Mouse (Mus musculus) bone marrow, adult 2 months (tissue): ENCODE results near the gene Smarcd3. TPM values are rescaled to one million over a fixed set of nuclear protein-coding genes. Genes with fewer than 3 reads are reported as not detected.

ENCODE experiments used
- H3K27ac ChIP-seq: fragments of 200-500 bp; 2 replicates; pipeline ENCODE4 v1.5.1; 2012; ENCODE audit warnings: low read depth, mild to moderate bottlenecking, control low read depth, inconsistent platforms, low read length; ENCODE audit not compliant: control insufficient read depth, poor library complexity, insufficient read depth
- H3K4me1 ChIP-seq: fragments of 200-500 bp; 2 replicates; pipeline ENCODE4 v1.6.1; 2011; ENCODE audit warnings: low read length; ENCODE audit not compliant: control insufficient read depth, insufficient read depth
- H3K4me3 ChIP-seq: fragments of 200-500 bp; replicated peaks from 2 replicates; pipeline ENCODE3; 2011; ENCODE audit warnings: mild to moderate bottlenecking, low read depth, low read length, control low read depth; ENCODE audit not compliant: control insufficient read depth
- CTCF ChIP-seq: fragments of 200-500 bp; IDR thresholded peaks from 2 replicates; pipeline ENCODE4 v1.5.1; 2011; ENCODE audit warnings: low read length, control low read depth; ENCODE audit not compliant: control insufficient read depth, insufficient read depth
- POLR2A ChIP-seq: fragments of 200-500 bp; IDR thresholded peaks from 2 replicates; pipeline ENCODE4 v1.6.1; 2011; ENCODE audit warnings: low read depth, mild to moderate bottlenecking, control low read depth, low read length, borderline replicate concordance; ENCODE audit not compliant: control insufficient read depth
- WGBS: fragments of 180-500 bp; shearing (Covaris S2); methylation state at CpG from one replicate; pipeline ENCODE4 v1.1.7; 2018; 5-methylcytosine and 5-hydroxymethylcytosine counted together
- polyA plus RNA-seq: library from polyadenylated mRNA; stranded (reverse); fragments of >200 nt; gene quantifications from 2 replicates; pipeline ENCODE4 v1.2.4, GENCODE M21; 2011; ENCODE audit warnings: low replicate concordance; ENCODE audit not compliant: missing spikeins, insufficient read depth, insufficient read length

Gene Smarcd3
- polyA plus RNA-seq, 1 experiment = 6.1 TPM

DNA sequence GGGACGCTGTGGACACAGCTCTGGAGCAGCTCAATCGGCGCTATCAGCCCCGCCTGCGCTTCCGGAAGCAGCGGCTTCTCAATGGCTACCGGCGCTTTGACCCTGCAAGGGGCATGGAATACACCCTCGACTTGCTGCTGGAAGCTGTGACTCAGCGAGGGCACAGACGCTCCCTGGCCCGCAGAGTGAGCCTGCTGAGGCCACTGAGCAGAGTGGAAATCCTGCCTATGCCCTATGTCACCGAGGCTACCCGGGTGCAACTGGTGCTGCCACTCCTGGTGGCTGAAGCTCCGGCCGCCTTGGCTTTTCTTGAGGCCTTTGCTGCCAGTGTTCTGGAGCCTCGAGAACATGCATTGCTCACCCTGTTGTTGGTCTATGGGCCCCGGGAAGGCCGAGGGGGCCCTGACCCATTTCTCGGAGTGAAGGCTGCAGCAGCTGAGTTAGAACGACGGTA lies 32.9 kb downstream of the Smarcd3 start:
- TF ChIP-seq CTCF = no peak
- TF ChIP-seq POLR2A = no peak
- 21% methylated on average over 23 of the region's 23 CpGs for WGBS
- H3K4me3 ChIP-seq = peak overlapping the region; percentile 62
- H3K4me1 ChIP-seq = peaks cover 10% of the 10 kb centered on the region
- peak overlapping the region; percentile 71 for H3K27ac ChIP-seq

DNA sequence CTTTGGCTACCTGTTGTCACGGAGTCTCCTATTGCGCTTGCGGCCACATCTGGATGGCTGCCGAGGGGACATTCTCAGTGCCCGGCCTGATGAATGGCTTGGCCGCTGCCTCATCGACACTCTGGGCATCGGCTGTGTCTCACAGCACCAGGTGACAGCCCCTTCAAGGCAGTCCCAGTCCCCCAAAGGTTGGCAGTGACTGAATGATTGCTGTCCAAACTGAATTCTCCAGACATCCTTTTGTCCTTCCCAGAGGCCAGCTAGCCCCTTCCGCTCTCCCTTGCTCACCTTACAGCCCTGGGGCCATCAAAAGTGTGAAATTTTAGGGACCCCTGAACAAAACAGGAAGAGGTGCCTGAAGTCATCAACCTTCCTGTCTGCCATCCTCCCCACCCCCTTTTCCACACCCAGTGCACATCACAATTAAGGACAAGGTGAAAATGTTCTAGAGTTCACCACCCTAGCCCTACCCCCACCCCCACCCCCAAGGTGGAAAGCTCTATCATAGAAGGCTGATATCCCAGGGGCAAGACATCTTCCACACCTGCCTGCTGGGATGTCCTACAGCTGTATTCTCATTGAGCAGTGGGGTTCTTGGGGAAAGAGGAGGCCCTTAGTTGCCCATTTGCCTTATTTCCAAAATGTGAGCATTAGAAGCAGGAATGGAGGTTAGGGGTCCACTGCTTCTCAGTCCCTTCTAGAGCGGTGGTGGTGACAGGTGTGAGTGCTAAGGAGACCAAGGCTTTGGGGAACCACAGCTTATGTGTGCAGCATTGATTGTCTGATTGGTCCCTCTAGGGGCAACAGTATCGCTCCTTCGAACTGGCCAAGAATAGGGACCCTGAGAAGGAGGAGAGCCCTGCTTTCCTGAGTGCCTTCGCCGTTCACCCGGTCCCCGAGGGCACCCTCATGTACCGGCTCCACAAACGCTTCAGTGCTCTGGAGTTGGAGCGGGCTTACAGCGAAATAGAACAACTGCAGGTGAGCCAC lies 34.4 kb downstream of the Smarcd3 start:
- TF ChIP-seq CTCF = no peak
- TF ChIP-seq POLR2A = no peak
- H3K4me3 ChIP-seq = no peak overlapping the region
- H3K4me1 ChIP-seq = peaks cover 10% of the 10 kb centered on the region
- H3K27ac ChIP-seq = no peak overlapping the region
- 94% methylated on average over 20 of the region's 20 CpGs for WGBS

DNA sequence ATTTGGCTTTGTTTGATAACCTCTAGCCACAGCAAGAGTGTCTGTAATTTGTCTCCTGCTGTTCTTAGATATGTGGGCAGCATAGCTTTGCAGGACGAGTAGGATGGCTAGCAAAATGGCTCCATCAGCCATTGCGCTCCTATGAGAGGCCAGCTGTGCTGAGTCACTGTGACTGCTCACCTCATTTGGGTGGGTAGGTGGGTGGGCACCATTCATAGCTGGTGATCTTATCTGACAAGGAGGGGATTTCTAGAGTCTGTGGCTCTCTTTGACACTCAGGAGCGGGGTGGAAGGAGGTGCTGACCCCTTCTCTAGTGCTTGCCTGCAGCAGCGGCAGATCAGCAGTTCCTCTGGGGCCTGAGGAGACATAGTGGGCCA lies 37.0 kb downstream of the Smarcd3 start:
- Histone ChIP-seq H3K4me1 (peaks cover 10% of the 10 kb centered on the region), H3K4me3 (peak overlapping the region; percentile 95), H3K27ac (peak overlapping the region; percentile 68)
- TF ChIP-seq CTCF (no peak), POLR2A (no peak)
- 6% methylated on average over 4 of the region's 4 CpGs for WGBS

DNA sequence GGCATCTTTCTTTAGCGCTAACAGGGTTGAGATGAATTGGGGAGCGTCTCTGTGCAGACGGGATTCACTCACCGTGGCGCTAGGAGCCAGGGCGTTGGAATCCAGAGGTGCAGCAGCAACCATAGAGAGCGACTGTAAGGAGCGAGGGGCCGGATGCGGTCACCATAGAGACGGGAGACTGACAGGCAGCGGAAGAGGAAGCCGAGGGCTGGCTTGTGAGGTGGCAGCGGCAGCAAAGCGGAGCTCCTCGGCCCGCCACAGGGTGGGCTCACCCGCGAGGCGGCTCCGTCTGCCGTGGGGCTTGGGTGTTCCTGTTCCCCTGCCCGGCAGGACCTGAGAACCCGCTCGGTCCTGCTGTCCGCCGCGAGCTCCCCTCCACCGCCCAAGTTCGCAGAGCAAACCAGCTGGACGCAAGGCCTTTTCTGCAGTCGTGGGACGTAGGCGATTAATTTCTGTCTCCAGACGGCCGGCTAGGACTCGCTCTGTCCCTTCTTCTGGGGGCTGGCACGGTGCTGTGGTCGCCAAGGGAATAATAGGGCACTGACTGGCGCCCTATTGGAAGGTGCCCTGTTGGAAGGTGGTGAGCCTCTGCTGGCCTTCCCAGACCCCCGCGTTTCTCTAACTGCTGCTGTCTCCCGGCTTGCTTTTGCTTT lies 37.5 kb downstream of the Smarcd3 start, which contains the start of gene Chpf2:
Chpf2 (plus strand) TSS at position 195 of the 653 bp plus-strand sequence.
- Histone ChIP-seq H3K4me3 (peak within 1 kb of the TSS; percentile 95), H3K4me1 (peaks cover 10% of the 10 kb centered on the region), H3K27ac (peak within 1 kb of the TSS; percentile 68)
- WGBS = under 1% methylated on average over 43 of the region's 43 CpGs
- TF ChIP-seq POLR2A (peak; percentile 72; the same call in 1 of the 2 replicates), CTCF (no peak)

DNA sequence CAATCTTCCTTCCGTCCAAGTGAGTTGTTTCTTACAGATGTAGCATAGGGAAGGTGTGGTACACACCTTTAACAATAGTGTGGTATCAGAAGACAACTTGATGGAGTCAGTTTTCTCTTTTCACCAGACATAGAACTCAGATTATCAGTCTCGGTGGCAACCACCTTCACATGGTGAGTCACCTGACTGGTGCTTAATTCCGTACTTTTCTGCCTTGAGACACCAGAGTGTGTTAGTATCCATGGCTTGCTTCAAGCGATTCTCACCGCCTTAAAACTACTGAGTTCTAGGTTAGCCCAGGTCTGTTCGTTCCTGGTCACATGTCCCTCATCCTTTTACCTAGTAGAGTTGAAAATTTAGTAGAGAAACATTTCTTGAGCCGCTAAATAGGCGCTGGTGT lies 38.1 kb downstream of the Smarcd3 start:
- Histone ChIP-seq H3K4me1 (peaks cover 10% of the 10 kb centered on the region), H3K27ac (peak overlapping the region; percentile 68; the same call in 1 of the 2 replicates), H3K4me3 (peak overlapping the region; percentile 95)
- TF ChIP-seq POLR2A (no peak), CTCF (no peak)
- 6% methylated on average over 8 of the region's 8 CpGs for WGBS

DNA sequence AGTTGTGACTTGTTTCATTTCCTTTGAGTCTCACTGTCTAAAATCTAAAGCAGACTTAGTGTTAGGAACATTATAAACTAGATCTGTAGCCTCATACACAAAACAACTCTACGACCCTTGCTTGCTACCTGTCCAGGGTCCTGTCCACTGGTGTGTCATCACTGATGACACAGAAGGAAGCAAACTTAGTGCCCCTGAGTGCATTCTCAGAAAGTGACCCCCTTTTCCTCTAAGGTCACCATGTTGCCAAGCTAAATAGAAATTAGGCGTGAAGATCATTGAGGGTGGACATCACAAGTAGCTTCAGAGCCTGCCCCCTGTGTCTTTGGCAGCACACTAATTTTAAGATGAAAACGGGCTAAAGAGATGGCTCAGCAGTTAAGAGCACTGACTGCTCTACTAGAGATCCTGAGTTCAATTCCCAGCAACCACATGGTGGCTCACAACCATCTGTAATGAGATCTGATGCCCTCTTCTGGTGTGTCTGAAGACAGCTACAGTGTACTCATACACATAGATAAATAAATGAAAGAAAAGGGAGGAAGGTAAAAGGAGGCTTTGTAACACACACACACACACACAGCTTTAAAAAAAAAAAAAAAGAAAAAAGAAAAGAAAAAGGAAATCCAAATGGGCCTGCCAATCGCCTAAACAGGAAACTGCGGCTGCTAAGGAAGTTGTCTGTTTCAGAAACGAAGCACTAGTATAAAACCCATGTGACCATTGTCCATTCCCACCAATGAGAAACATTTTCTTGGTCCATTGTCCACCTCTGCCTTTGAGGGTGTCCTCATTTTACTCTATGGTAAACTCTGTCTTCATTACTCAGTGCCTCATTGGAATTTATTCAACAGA lies 45.9 kb downstream of the Smarcd3 start:
- Histone ChIP-seq H3K4me3 (peak overlapping the region; percentile 72), H3K27ac (peak overlapping the region; percentile 63; the same call in 1 of the 2 replicates), H3K4me1 (no peaks in the 10 kb centered on the region; the same call in 1 of the 2 replicates)
- no peak for TF ChIP-seq POLR2A
- TF ChIP-seq CTCF = no peak
- WGBS = 11% methylated on average over 6 of the region's 6 CpGs

DNA sequence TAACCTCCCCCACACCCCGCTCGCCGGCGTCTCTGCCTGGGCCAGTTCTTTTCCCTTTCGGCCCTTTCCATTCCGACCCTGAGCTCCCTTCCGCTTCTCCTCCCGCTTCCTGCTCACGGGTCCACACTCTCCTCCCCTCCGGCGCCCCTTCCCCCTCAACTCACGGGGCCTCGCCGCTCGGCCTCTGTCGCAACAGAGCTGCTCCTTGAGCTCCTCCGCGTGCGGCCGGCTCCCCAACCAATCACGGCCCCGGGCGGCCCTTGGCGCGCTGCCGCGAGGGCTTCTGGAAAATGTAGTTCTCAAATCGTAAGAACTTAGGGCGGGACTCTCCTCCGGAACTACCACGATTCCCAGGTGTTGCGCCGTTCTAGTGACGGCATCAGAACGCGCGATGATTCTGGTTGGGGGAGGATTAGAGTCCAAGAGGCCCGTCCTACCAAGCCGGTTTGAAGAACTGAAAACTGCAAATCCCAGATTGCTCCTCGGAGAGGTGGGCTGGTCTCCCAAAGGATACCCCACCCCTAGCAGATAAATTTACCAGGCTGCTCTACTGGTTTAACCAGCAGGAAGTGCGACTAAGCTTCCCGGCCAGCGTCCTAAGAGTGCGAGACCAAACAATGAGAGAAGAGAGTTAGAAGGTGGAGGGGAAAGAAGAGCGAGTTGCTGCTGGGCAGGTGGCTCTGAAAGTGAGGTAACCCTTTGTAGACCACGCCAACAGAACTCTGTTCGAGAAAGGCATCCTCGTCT lies 46.9 kb downstream of the Smarcd3 start, which contains the start of gene Abcf2:
Abcf2 (minus strand) TSS at position 285 of the 747 bp plus-strand sequence.
- peak within 1 kb of the TSS; percentile 78 for H3K4me3 ChIP-seq
- WGBS = under 1% methylated on average over 48 of the region's 48 CpGs
- no peak for TF ChIP-seq CTCF
- peak; percentile 65 for TF ChIP-seq POLR2A
- no peaks in the 10 kb centered on the region; the same call in 1 of the 2 replicates for H3K4me1 ChIP-seq
- peak within 1 kb of the TSS; percentile 63 for H3K27ac ChIP-seq
